Mouse (Mus musculus): ENCODE measurements around the gene Abcf1.

- no peak for TF ChIP-seq CTCF (IDR thresholded peaks at IDR 0.05; ENCODE audit: low read depth)
- no peak for TF ChIP-seq EP300 (optimal IDR thresholded peaks at IDR 0.05)
These were observed 10.9 kb downstream of the Abcf1 start for GRCm38 (mm10) chr17:35958533-35959223.
